Comparison of ENCODE assay signal across 9 mouse cellular contexts in genomic region chr3:143100810-143101645, GRCm38 (mm10).
A peak's percentile ranks its signal among the peaks of the same experiment; 100 is the strongest.
DNase-seq lines count a peak whose midpoint lies in the region; ATAC-seq and TF ChIP-seq lines count a peak whose summit lies in the region.
"Had no signal": no experiment of that assay in that cellular context is flagged by ENCODE, and none has a peak within 500 bp of the region (broad histone marks: within the 10 kb centered on the region; RNA-seq: fewer than 3 reads in every experiment).

No protein-coding gene starts in this region.

- TF ChIP-seq POLR2A in spleen, adult 2 months (IDR thresholded peaks at IDR 0.05; ENCODE audit: low read depth, low read length), result no peak

- 6% methylated on average over 59 of the region's 59 CpGs for WGBS in spleen, adult 2 months
- 4% methylated on average over 59 of the region's 59 CpGs for WGBS in hindbrain, embryonic 10.5 days
- 3% methylated on average over 58 of the region's 59 CpGs for WGBS in liver, embryonic 12.5 days (ENCODE audit: insufficient replicate concordance)
- WGBS in neural tube, embryonic 14.5 days, result 1% methylated on average over 44 of the region's 59 CpGs

- ATAC-seq in liver, embryonic 12.5 days, result no peak
- ATAC-seq in neural tube, embryonic 14.5 days (ENCODE audit: low read depth), result peak; percentile 88
- ATAC-seq in inflammation-experienced regulatory T-cells, adult 6 months, result no peak

- no peaks in the 10 kb centered on the region for H3K36me3 ChIP-seq in spleen, adult 2 months (ENCODE audit: control insufficient read depth, insufficient read depth, low read length)
- H3K36me3 ChIP-seq in hindbrain, embryonic 10.5 days, result no peaks in the 10 kb centered on the region
- no peaks in the 10 kb centered on the region for H3K36me3 ChIP-seq in liver, embryonic 12.5 days
- H3K36me3 ChIP-seq in neural tube, embryonic 14.5 days (ENCODE audit: control insufficient read depth, insufficient read depth, low read length), result no peaks in the 10 kb centered on the region

- no peak overlapping the region for H3K27ac ChIP-seq in spleen, adult 2 months (ENCODE audit: insufficient read depth, low read length)
- H3K27ac ChIP-seq in hindbrain, embryonic 10.5 days, result peak overlapping the region; percentile 86
- no peak overlapping the region for H3K27ac ChIP-seq in liver, embryonic 12.5 days
- peak overlapping the region; percentile 84 for H3K27ac ChIP-seq in neural tube, embryonic 14.5 days (ENCODE audit: low read depth, low read length)

- peak overlapping the region; percentile 30; the same call in 1 of the 2 replicates for H3K4me3 ChIP-seq in spleen, adult 2 months (ENCODE audit: extremely low read depth, insufficient read depth, insufficient read length)
- H3K4me3 ChIP-seq in hindbrain, embryonic 10.5 days, result peak overlapping the region; percentile 57
- peak overlapping the region; percentile 46 for H3K4me3 ChIP-seq in liver, embryonic 12.5 days
- H3K4me3 ChIP-seq in neural tube, embryonic 14.5 days (ENCODE audit: low read depth, low read length), result peak overlapping the region; percentile 37
- H3K4me3 ChIP-seq: erythroblast, embryonic 14.5 days had no signal

- DNase-seq in adrenal gland, adult (ENCODE audit: inconsistent age in 2 of 2, low spot score in 1 of 2), result peak; percentile 12 to 43
- DNase-seq in adrenal gland, postnatal 4 days (ENCODE audit: low spot score in 2 of 2), result no peak
- DNase-seq in spleen, adult 2 months (ENCODE audit: low read depth in 1 of 2, low spot score in 2 of 2), result no peak
- DNase-seq in spleen, postnatal 10 days (ENCODE audit: low spot score in 2 of 2), result no peak
- peak; percentile 51 for DNase-seq in hindbrain, embryonic 10.5 days (ENCODE audit: low spot score)

- no peaks in the 10 kb centered on the region; the same call in none of the 2 replicates for H3K4me1 ChIP-seq in spleen, adult 2 months (ENCODE audit: control insufficient read depth, insufficient read depth, insufficient read length)
- H3K4me1 ChIP-seq in hindbrain, embryonic 10.5 days (replicated peaks), result peaks cover 9% of the 10 kb centered on the region
- 0 out of 2 replicates have a peak, but pooled peaks cover 3% of the 10 kb centered on the region for H3K4me1 ChIP-seq in liver, embryonic 12.5 days
- H3K4me1 ChIP-seq in neural tube, embryonic 14.5 days (ENCODE audit: control insufficient read depth, insufficient read depth, low read length), result peaks cover 5% of the 10 kb centered on the region; the same call in 1 of the 2 replicates

- peaks cover 10% of the 10 kb centered on the region for H3K27me3 ChIP-seq in spleen, adult 2 months (ENCODE audit: control insufficient read depth, insufficient read depth, low read length)
- H3K27me3 ChIP-seq in hindbrain, embryonic 10.5 days (ENCODE audit: insufficient read depth, poor library complexity, severe bottlenecking), result peaks cover 26% of the 10 kb centered on the region; the same call in 1 of the 2 replicates
- H3K27me3 ChIP-seq in liver, embryonic 12.5 days (replicated peaks), result peaks cover 40% of the 10 kb centered on the region
- no peaks in the 10 kb centered on the region for H3K27me3 ChIP-seq in neural tube, embryonic 14.5 days (ENCODE audit: control insufficient read depth, insufficient read depth, low read length)

- H3K9me3 ChIP-seq in hindbrain, embryonic 10.5 days, result no peaks in the 10 kb centered on the region
- no peaks in the 10 kb centered on the region for H3K9me3 ChIP-seq in liver, embryonic 12.5 days (replicated peaks)
- no peaks in the 10 kb centered on the region for H3K9me3 ChIP-seq in neural tube, embryonic 14.5 days (ENCODE audit: control insufficient read depth, low read length)

- no peak for TF ChIP-seq CTCF in spleen, adult 2 months (IDR thresholded peaks at IDR 0.05; ENCODE audit: extremely low read depth, insufficient read depth, insufficient read length, insufficient replicate concordance)

- peak overlapping the region; percentile 60 for H3K4me2 ChIP-seq in liver, embryonic 12.5 days
- peak overlapping the region; percentile 65 for H3K4me2 ChIP-seq in neural tube, embryonic 14.5 days (ENCODE audit: low read depth, low read length)

- no peak overlapping the region for H3K9ac ChIP-seq in liver, embryonic 12.5 days
- peak overlapping the region; percentile 68 for H3K9ac ChIP-seq in neural tube, embryonic 14.5 days (replicated peaks; ENCODE audit: low read depth, low read length)

Comparison
In these comparisons a context has a peak if more than half of its experiments do, and no peak if none do; other contexts are left out.
1. DNase-seq: peak in adrenal gland, adult (2 of 2) and hindbrain, embryonic 10.5 days (single experiment); none in adrenal gland, postnatal 4 days (0 of 2), spleen, adult 2 months (0 of 2) and spleen, postnatal 10 days (0 of 2).
2. H3K27ac ChIP-seq: peak in hindbrain, embryonic 10.5 days (single experiment) and neural tube, embryonic 14.5 days (single experiment); none in spleen, adult 2 months (single experiment) and liver, embryonic 12.5 days (single experiment).
3. Peak in every context shown above with its lines, with median percentiles within 50 percentile points of each other: H3K4me3 ChIP-seq.